Mouse (Mus musculus) heart, embryonic 13.5 days (tissue): ENCODE measurements around the gene Pde6b. TPM values are rescaled to one million over a fixed set of nuclear protein-coding genes. Genes with fewer than 3 reads are reported as not detected.
A peak's percentile ranks its signal among the peaks of the same experiment; 100 is the strongest.

Experiments used
- ATAC-seq: fragments of 200-750 bp; cut with Nextera tagmentation; 2 replicates; pipeline ENCODE4 v1.8.0; 2017; ENCODE audit warnings: moderate TSS enrichment; ENCODE audit not compliant: insufficient number of reproducible peaks, low FRiP score, low TSS enrichment; ENCODE audit errors: extremely low read depth
- H3K27ac ChIP-seq: fragments of 300-500 bp; sonication (generic); replicated peaks from 2 replicates; pipeline ENCODE4 v1.5.1; 2015; ENCODE audit warnings: moderate library complexity, mild to moderate bottlenecking, inconsistent platforms
- H3K27me3 ChIP-seq: fragments of 300-500 bp; sonication (generic); replicated peaks from 2 replicates; pipeline ENCODE4 v1.6.1; 2015; ENCODE audit warnings: mild to moderate bottlenecking, inconsistent platforms
- H3K36me3 ChIP-seq: fragments of 300-500 bp; sonication (generic); 2 replicates; pipeline ENCODE4 v1.6.1; 2015; ENCODE audit warnings: mild to moderate bottlenecking, inconsistent platforms
- H3K4me1 ChIP-seq: fragments of 300-500 bp; sonication (generic); 2 replicates; pipeline ENCODE4 v1.6.1; 2015; ENCODE audit warnings: inconsistent platforms
- H3K4me2 ChIP-seq: fragments of 300-500 bp; sonication (generic); 2 replicates; pipeline ENCODE4 v1.6.1; 2015; ENCODE audit warnings: inconsistent platforms, mild to moderate bottlenecking, moderate library complexity
- H3K4me3 ChIP-seq: fragments of 300-500 bp; sonication (generic); 2 replicates; pipeline ENCODE4 v1.5.1; 2015; ENCODE audit warnings: moderate library complexity, mild to moderate bottlenecking, inconsistent platforms
- H3K9ac ChIP-seq: fragments of 300-500 bp; sonication (generic); 2 replicates; pipeline ENCODE4 v1.6.1; 2015; ENCODE audit warnings: inconsistent platforms, mild to moderate bottlenecking, moderate library complexity
- H3K9me3 ChIP-seq: fragments of 300-500 bp; sonication (generic); 2 replicates; pipeline ENCODE4 v1.6.1; 2016; ENCODE audit warnings: inconsistent platforms
- WGBS: fragments of 180-500 bp; shearing (Covaris S2); methylation state at CpG from one replicate; pipeline ENCODE4 v1.1.7; 2015; ENCODE audit warnings: mixed read lengths; 5-methylcytosine and 5-hydroxymethylcytosine counted together
- polyA plus RNA-seq: library from polyadenylated mRNA; unstranded; fragments of >200 nt; fragmentation: Nextera tagmentation; extraction: Ambion mirVana; gene quantifications from 2 replicates; pipeline ENCODE4 v1.2.1, GENCODE M21; 2015

Pde6b gene
- polyA plus RNA-seq, 1 experiment from 2014 or later = 0.23 TPM

- Histone ChIP-seq H3K27ac (peak within 1 kb of the TSS; percentile 50; the same call in 1 of the 2 replicates), H3K9me3 (no peaks in the 10 kb centered on the region)
- WGBS = 6% methylated on average over 24 of the region's 24 CpGs
Observed at GRCm38 (mm10) chr5:108448785-108449668, 60.8 kb downstream of the Pde6b start, which contains the start of gene Mfsd7a. Gene Mfsd7a, minus strand, starts transcription at chr5:108448891.

GRCm38 (mm10) chr5:108450837-108451540, 62.8 kb downstream of the Pde6b start:
- Histone ChIP-seq H3K27ac (no peak overlapping the region), H3K36me3 (no peaks in the 10 kb centered on the region), H3K4me2 (no peak overlapping the region), H3K27me3 (peaks cover 16% of the 10 kb centered on the region), H3K4me1 (peaks cover 16% of the 10 kb centered on the region), H3K4me3 (no peak overlapping the region), H3K9me3 (no peaks in the 10 kb centered on the region), H3K9ac (no peak overlapping the region)
- no peak for ATAC-seq
- WGBS = 72% methylated on average over 8 of the region's 8 CpGs

More at GRCm38 (mm10) chr5:108448785-108449668, 60.8 kb downstream of the Pde6b start, which contains the start of gene Mfsd7a:
- peaks cover 16% of the 10 kb centered on the region for H3K4me1 ChIP-seq
- H3K4me3 ChIP-seq = peak within 1 kb of the TSS; percentile 52
- peak within 1 kb of the TSS; percentile 79 for H3K9ac ChIP-seq
- peaks cover 24% of the 10 kb centered on the region for H3K27me3 ChIP-seq
- peak within 1 kb of the TSS; percentile 77 for H3K4me2 ChIP-seq
- ATAC-seq = peak; percentile 64; the same call in 1 of the 2 replicates
- no peaks in the 10 kb centered on the region for H3K36me3 ChIP-seq

- Histone ChIP-seq H3K9me3 (no peaks in the 10 kb centered on the region), H3K9ac (no peak overlapping the region), H3K27ac (no peak overlapping the region), H3K4me2 (no peak overlapping the region), H3K4me1 (peaks cover 16% of the 10 kb centered on the region), H3K27me3 (peaks cover 10% of the 10 kb centered on the region), H3K36me3 (no peaks in the 10 kb centered on the region), H3K4me3 (no peak overlapping the region)
- WGBS = 79% methylated on average over 1 of the region's 1 CpGs
- no peak for ATAC-seq
Observed at GRCm38 (mm10) chr5:108451611-108452010, 63.4 kb downstream of the Pde6b start.

DNA sequence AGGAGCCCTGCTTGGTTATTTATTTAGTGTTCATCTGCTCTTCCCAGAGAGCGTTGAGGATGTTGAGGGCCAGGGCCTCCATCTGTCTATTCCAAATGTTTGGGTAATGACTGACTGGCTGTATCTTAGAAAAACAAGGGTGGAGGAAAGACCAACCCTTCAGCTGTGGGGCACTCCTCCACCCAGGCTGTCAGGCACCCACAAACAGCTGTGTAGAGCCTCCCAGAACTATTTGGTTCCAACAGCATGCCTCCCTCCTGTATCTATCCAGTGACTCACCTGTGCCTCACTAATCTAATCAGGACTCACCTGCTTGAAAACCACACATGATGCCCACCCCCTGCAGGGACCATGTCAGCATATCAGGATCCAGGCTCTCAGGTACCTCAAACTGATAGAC, 64.2 kb downstream of the Pde6b start:
- Histone ChIP-seq H3K4me3 (no peak overlapping the region), H3K9ac (no peak overlapping the region), H3K27me3 (peaks cover 9% of the 10 kb centered on the region), H3K27ac (no peak overlapping the region), H3K36me3 (no peaks in the 10 kb centered on the region), H3K9me3 (no peaks in the 10 kb centered on the region), H3K4me2 (no peak overlapping the region), H3K4me1 (peaks cover 16% of the 10 kb centered on the region)
- no peak for ATAC-seq
- 76% methylated on average over 1 of the region's 1 CpGs for WGBS

GRCm38 (mm10) chr5:108454094-108454493, 65.9 kb downstream of the Pde6b start:
- no peak overlapping the region for H3K27ac ChIP-seq
- no peak overlapping the region for H3K9ac ChIP-seq
- H3K4me1 ChIP-seq = peaks cover 8% of the 10 kb centered on the region
- H3K4me2 ChIP-seq = no peak overlapping the region
- no peak overlapping the region for H3K4me3 ChIP-seq
- ATAC-seq = no peak
- H3K9me3 ChIP-seq = no peaks in the 10 kb centered on the region
- peaks cover 14% of the 10 kb centered on the region for H3K27me3 ChIP-seq
- no peaks in the 10 kb centered on the region for H3K36me3 ChIP-seq
- 56% methylated on average over 3 of the region's 3 CpGs for WGBS

DNA sequence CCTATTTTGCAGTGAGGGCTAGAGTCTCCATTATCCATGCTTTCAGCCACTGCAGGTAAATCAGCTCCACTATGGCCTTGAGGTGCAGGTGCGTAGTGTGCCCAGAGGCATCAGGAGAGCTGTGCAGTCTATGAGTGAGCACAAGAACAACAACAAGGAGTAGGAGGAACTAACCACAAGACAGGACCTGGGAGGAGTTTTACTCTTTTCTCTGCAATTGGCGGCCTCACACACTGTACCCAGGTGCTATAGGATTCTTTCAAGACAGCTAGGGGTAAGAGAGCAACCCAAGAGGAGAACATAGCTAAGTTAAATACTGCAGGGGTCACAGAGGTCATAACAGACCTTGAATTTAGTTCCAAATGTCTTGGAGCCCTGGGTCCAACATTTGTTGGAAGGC, 70.5 kb downstream of the Pde6b start:
- Histone ChIP-seq H3K27me3 (peaks cover 17% of the 10 kb centered on the region), H3K4me2 (no peak overlapping the region), H3K9ac (no peak overlapping the region), H3K36me3 (no peaks in the 10 kb centered on the region), H3K4me1 (peaks cover 23% of the 10 kb centered on the region), H3K9me3 (no peaks in the 10 kb centered on the region), H3K4me3 (no peak overlapping the region), H3K27ac (no peak overlapping the region)
- no peak for ATAC-seq
- WGBS = 86% methylated on average over 2 of the region's 2 CpGs

- ATAC-seq = no peak
- H3K4me1 ChIP-seq = peaks cover 41% of the 10 kb centered on the region
- no peaks in the 10 kb centered on the region for H3K36me3 ChIP-seq
- H3K4me2 ChIP-seq = peak overlapping the region; percentile 99
- no peaks in the 10 kb centered on the region for H3K9me3 ChIP-seq
- peak overlapping the region; percentile 91 for H3K4me3 ChIP-seq
- peaks cover 17% of the 10 kb centered on the region for H3K27me3 ChIP-seq
- WGBS = 40% methylated on average over 6 of the region's 6 CpGs
- no peak overlapping the region for H3K27ac ChIP-seq
- peak overlapping the region; percentile 74 for H3K9ac ChIP-seq
Observed at GRCm38 (mm10) chr5:108460461-108460860, 72.3 kb downstream of the Pde6b start.

DNA sequence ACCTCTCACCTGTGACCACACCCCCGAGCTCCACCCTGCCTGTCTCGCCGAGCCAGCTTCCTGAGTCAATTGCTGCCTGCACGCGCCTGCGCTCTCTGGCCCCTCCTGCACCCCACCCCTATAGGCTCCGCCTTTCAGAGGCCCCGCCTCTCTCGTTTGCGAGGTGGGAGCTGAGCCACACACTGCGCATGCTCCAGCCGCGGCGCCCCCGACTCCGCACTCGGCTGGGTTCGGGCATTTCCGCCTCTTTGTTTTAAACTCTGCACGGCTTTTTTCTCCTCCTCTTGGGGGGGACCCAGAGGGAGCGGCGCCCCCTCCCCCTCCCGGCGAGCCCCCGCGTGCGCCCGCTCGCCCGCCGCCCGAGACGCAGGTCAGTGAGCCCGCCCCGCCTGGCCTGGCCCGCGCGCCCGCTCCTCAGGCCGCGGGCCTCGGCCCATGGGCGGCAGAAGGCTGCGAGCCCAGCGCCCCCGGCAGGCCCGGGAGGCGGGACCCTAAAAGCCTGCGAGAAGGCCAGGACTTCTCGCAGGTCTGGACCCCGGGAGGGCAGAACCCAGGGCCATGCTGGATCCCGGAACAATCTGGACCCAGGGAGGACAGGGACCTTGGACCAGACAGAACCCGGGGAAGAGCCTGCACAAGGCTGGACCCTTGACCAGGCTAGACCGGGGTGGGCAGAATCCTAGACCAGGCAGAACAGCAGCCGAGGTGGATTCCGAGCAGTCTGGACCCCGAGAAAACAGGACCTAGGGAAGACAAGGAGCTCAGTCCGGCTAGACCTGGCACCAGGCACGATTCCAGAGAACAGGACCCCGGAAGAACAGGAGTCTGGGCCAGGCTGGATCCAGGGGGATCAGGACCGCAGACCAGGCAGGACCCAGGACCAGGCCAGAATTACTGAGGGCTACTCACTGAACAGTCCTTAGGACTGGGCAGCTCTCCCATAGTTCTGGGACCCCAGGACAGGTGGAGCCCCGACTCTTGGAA, 73.2 kb downstream of the Pde6b start, which contains the start of gene Pcgf3:
TSS of gene Pcgf3 (plus strand) at position 151 of the 984 bp plus-strand sequence.
- peak within 1 kb of the TSS; percentile 99 for H3K9ac ChIP-seq
- ATAC-seq = peak; percentile 96
- H3K4me2 ChIP-seq = peak within 1 kb of the TSS; percentile 99
- no peaks in the 10 kb centered on the region for H3K9me3 ChIP-seq
- WGBS = under 1% methylated on average over 50 of the region's 62 CpGs
- H3K36me3 ChIP-seq = no peaks in the 10 kb centered on the region
- peaks cover 50% of the 10 kb centered on the region for H3K4me1 ChIP-seq
- peak within 1 kb of the TSS; percentile 91 for H3K4me3 ChIP-seq
- H3K27ac ChIP-seq = peak within 1 kb of the TSS; percentile 82
- H3K27me3 ChIP-seq = peaks cover 17% of the 10 kb centered on the region

- Histone ChIP-seq H3K4me3 (peak overlapping the region; percentile 91), H3K27ac (peak overlapping the region; percentile 82), H3K4me1 (peaks cover 61% of the 10 kb centered on the region), H3K4me2 (peak overlapping the region; percentile 99), H3K9ac (peak overlapping the region; percentile 99), H3K27me3 (peaks cover 17% of the 10 kb centered on the region), H3K36me3 (no peaks in the 10 kb centered on the region), H3K9me3 (no peaks in the 10 kb centered on the region)
- 49% methylated on average over 4 of the region's 4 CpGs for WGBS
- ATAC-seq = no peak
Observed at GRCm38 (mm10) chr5:108462446-108462845, 74.3 kb downstream of the Pde6b start.

DNA sequence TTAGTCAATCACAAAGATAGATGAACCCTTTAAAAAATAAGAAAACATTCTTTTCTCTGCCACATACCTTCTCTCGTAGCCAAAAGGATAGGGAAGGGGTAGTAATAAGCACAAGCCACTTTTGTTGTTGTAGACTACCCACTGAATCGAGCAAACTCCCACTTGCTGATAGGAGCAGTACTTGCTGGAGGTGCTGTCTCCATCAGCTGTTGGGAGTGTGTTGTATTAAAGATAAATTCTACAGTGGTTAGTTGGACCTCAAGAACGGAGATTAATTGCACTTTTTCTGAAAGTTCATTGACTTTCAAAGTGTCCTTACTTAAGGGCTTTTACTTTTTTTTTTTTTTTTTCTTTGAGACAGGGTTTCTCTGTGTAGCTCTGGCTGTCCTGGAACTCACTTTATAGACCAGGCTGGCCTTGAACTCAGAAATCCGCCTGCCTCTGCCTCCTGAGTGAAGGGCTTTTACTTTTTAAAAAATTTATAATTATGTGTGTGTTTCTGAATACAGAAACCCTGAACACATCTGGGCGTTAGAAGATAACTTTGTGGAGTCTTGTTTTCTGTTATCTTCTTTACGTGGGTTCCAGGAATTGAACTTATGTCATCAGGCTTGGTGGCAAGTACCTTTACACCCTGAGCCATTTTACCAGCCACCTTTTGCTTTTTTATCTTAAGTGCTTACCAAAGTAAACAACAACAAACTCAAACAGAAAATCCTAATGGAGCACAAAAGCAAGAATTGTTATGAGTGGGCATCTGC, 77.1 kb downstream of the Pde6b start:
- ATAC-seq = no peak
- Histone ChIP-seq H3K27ac (no peak overlapping the region), H3K27me3 (no peaks in the 10 kb centered on the region), H3K36me3 (no peaks in the 10 kb centered on the region), H3K9me3 (no peaks in the 10 kb centered on the region), H3K4me1 (peaks cover 66% of the 10 kb centered on the region), H3K4me3 (no peak overlapping the region), H3K9ac (no peak overlapping the region), H3K4me2 (peak overlapping the region; percentile 25; the same call in 1 of the 2 replicates)
- 54% methylated on average over 6 of the region's 6 CpGs for WGBS
